Mouse (Mus musculus) adrenal gland, postnatal 25 days (tissue): ENCODE data around the gene Smim9. TPM values are rescaled to one million over a fixed set of nuclear protein-coding genes. Genes with fewer than 3 reads are reported as not detected.

Experiments
- total RNA-seq: library from RNA; stranded (reverse); gene quantifications from 2 replicates; pipeline ENCODE4 v1.2.3, GENCODE M21; 2021

The Smim9 gene
- total RNA-seq, 1 experiment from 2014 or later, result not detected

Other genes with a start within 250 kb of the Smim9 start
- gene Gab3, start 78.3 kb downstream of the Smim9 start, total RNA-seq, result 1.8 and 2.8 TPM in 2 replicates
- gene Dkc1, start 67.9 kb downstream of the Smim9 start, total RNA-seq, result 47.0 and 47.3 TPM in 2 replicates
- gene Mpp1, start 32.8 kb downstream of the Smim9 start, total RNA-seq, result 29.0 and 40.7 TPM in 2 replicates
- gene Fundc2, start 218.6 kb upstream of the Smim9 start, total RNA-seq, result 66.9 and 76.7 TPM in 2 replicates
- gene F8, start 218.8 kb upstream of the Smim9 start, total RNA-seq, result 6.8 and 9.9 TPM in 2 replicates